22 mouse cellular contexts compared by ENCODE assay signal in the genomic region with DNA sequence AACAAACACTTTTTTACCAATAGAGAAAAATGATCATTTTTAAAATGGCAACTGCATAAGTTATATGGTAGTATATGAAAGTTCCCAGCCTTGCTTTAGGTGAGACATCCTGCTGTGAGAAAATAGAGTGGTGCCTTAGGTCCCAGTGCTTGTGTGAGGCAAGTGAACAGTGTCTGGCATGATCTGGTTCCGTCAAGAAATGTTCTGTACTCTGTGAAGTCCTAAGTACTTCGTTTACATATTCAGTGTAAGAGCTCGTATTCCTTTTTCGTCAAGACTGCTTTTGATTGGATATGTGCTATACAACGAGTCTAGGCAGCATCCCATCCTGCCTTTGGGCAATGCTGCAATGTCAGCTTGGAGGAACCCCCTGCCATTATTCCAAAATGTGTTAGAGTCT. TPM values are rescaled to one million over a fixed set of nuclear protein-coding genes. Genes with fewer than 3 reads are reported as not detected.
"Had no signal": no experiment of that assay in that cellular context is flagged by ENCODE, and none has a peak within 500 bp of the region (broad histone marks: within the 10 kb centered on the region; RNA-seq: fewer than 3 reads in every experiment).

No protein-coding gene starts in this region.

- H3K36me3 ChIP-seq: liver, embryonic 13.5 days; midbrain, embryonic 15.5 days; stomach, embryonic 15.5 days had no signal

- H3K9me3 ChIP-seq: kidney, embryonic 15.5 days; liver, embryonic 13.5 days; midbrain, embryonic 15.5 days; stomach, embryonic 15.5 days had no signal

- H3K4me2 ChIP-seq: kidney, embryonic 15.5 days; liver, embryonic 13.5 days; midbrain, embryonic 11.5 days; midbrain, embryonic 15.5 days; stomach, embryonic 15.5 days had no signal

- DNase-seq: kidney, adult 8-10 months; kidney, postnatal 10 days; kidney, postnatal 36 days; layer of hippocampus, postnatal 36 days; liver, embryonic 13.5 days; lung, adult 2 months; lung, postnatal 14 days; lung, postnatal 4 days; retina, postnatal 1 day; right cerebral cortex, postnatal 25 days; spleen, adult 18-20 months; thymus, postnatal 25 days had no signal

- H3K9ac ChIP-seq: kidney, embryonic 15.5 days; liver, embryonic 13.5 days; midbrain, embryonic 15.5 days; stomach, embryonic 15.5 days had no signal

- ATAC-seq: midbrain, embryonic 15.5 days had no signal

- H3K27ac ChIP-seq: kidney, embryonic 15.5 days; left cerebral cortex, adult 2 months; liver, embryonic 13.5 days; midbrain, embryonic 15.5 days; stomach, embryonic 15.5 days had no signal

- H3K4me3 ChIP-seq: kidney, embryonic 15.5 days; left cerebral cortex, adult 2 months; liver, embryonic 13.5 days; midbrain, embryonic 15.5 days; stomach, embryonic 15.5 days had no signal

- H3K4me1 ChIP-seq: kidney, embryonic 15.5 days; liver, embryonic 13.5 days; stomach, embryonic 15.5 days had no signal

- H3K27me3 ChIP-seq: kidney, embryonic 15.5 days; liver, embryonic 13.5 days; midbrain, embryonic 15.5 days; stomach, embryonic 15.5 days had no signal

RNA-seq across cellular contexts. Expression of gene Lamp5, which starts 51.1 kb away (rescaled TPM):
- total RNA-seq: liver, adult 2 months; megakaryocyte progenitor cell, adult 5-6 weeks; megakaryocyte-erythroid progenitor cell, adult 5-6 weeks; neutrophil, adult 5-6 weeks had no signal
- polyA plus RNA-seq: liver, adult 2 months; lung, adult 2 months; thymus, postnatal 0 days had no signal
